Mouse (Mus musculus) embryonic fibroblast, embryonic 13.5 days (primary cell): Measurements from ENCODE around the gene Idh1.

Source experiments
- CTCF ChIP-seq: IDR thresholded peaks from 2 replicates; pipeline ENCODE4 v1.5.1; 2011; ENCODE audit warnings: mild to moderate bottlenecking, control low read depth, low read length, moderate library complexity, borderline replicate concordance; ENCODE audit not compliant: insufficient read depth
- POLR2A ChIP-seq: IDR thresholded peaks from 2 replicates; pipeline ENCODE4 v1.6.1; 2011; ENCODE audit warnings: low read depth, mild to moderate bottlenecking, control low read depth, low read length, moderate library complexity

- TF ChIP-seq POLR2A (no peak), CTCF (no peak)
Observed at GRCm38 (mm10) chr1:65118150-65118913, 68.0 kb downstream of the Idh1 start.
